Mouse (Mus musculus) gastrocnemius, postnatal 25 days (tissue): ENCODE measurements around the gene Mfge8. TPM values are rescaled to one million over a fixed set of nuclear protein-coding genes. Genes with fewer than 3 reads are reported as not detected.

Experiments
- DNase-seq: peaks from one replicate; pipeline ENCODE4 v3.0.0; 2022
- long read RNA-seq, 2 experiments: library from polyadenylated mRNA; stranded (forward); transcript quantifications; one replicate each; pipeline ENCODE4 v2.0.0; 2021
- total RNA-seq, 2 experiments: library from RNA; stranded (reverse); gene quantifications; 1 replicate in 1 of 2; 2 replicates in 1 of 2; pipeline ENCODE4 v1.2.3; 2021

Gene Mfge8
- 10 to 100 TPM; 46.9 to 52.5 TPM for total RNA-seq
- long read RNA-seq, experiment 1, transcript Mfge8-202 (9 exons, 2,008 nt) = major isoform, 61 of 78 reads
- long read RNA-seq, experiment 1, partial matches to known transcripts = 5 of 78 reads
- long read RNA-seq, experiment 1, other reads (novel, unspliced or antisense) = 9 of 78 reads
- long read RNA-seq, experiment 2, transcript Mfge8-202 (9 exons, 2,008 nt) = major isoform, 59 of 85 reads
- long read RNA-seq, experiment 2, transcript Mfge8-201 (10 exons, 2,125 nt) = minor isoform, 8 of 85 reads
- long read RNA-seq, experiment 2, partial matches to known transcripts = 2 of 85 reads
- long read RNA-seq, experiment 2, other reads (novel, unspliced or antisense) = 10 of 85 reads

DNA sequence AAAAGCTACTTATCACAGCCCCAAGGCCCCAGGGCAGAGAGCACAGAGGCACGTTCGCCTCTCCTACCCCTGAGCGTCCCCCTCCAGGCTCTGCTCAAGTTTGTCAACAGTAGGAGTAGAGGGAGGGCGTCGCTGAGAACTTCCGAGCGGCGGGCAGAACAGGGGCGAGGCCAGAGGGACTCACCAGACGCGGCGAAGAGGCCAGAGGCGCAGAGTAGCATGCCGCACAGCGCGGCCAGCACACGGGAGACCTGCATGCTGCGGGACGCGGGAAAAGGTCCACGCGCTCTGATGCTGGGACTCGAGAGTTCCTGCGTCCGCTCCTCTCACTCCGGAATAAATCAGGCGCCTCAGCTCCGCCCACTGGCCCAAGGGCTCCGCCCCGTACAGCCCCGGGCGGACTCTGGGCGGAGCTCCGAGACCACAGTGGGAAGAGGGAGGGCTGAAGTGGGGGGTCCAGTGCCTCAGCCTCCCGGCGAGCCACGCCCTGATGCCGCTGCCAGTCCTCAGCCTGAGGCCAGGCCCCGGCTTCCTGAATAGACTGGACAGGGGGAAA, at the start of gene Mfge8:
TSS of gene Mfge8 (minus strand) at position 350 of the 556 bp plus-strand sequence.
- DNase-seq = peak; percentile 91

DNA sequence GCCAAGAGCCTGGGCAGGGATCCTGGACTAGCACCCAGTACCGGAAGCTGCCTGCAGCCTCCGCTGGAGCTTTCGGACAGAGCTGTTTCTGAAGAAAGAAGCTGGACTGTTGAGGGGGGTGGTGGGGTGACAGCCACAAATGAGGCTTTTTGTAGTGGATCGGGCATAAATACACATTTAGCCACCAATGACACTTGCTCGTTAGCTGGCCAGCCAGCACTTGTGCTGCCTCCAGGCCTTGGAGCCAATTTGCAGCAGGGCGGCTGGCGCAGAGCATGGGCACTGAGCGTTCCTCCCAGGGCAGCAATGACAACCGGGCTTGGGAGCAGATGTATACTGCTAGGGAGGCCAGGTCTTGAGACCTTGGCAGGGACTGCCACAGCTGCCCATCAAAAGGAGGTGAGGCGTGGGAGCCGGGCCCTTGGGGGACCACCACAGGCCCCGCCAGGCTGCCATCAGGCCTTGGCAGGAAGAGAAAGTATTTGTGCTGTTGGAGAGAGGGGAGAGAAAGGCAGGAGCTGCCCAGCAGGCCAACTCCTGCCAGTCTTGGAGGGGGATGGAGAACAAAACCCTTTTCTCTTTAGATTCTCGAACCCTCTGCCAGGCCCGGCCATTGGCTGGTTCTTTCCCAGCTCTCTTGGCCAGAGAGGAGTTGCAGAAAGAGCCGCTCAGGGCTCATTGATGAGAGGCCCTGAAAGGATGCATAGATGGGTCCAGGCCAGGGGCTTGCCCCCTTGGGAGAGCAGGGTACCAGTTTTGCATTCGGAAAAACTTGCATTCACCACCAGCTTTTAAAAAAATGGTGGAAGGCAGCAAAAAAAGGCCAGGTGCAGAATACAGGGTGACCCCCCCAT, 45.9 kb upstream of the Mfge8 start:
- DNase-seq = no peak

DNA sequence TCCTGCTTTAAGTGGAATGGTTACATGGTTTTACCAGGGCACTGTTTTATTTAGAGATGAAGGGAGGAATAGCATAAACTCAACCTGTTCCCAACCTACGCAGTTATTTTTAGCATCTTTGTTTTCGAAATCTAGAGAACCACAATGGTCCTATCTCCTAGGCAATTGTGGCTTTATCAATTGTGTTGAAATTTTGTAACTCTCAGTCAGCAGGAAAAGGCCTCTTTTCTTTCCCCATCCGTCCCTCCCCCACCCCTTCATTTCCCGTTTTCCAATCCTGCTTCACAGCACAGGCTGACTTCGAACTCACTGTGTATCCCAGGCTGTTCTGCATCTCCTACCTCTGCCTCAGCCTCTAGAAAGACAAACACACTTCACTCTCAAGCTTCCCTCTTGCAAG, 45.1 kb upstream of the Mfge8 start:
- DNase-seq = no peak

DNA sequence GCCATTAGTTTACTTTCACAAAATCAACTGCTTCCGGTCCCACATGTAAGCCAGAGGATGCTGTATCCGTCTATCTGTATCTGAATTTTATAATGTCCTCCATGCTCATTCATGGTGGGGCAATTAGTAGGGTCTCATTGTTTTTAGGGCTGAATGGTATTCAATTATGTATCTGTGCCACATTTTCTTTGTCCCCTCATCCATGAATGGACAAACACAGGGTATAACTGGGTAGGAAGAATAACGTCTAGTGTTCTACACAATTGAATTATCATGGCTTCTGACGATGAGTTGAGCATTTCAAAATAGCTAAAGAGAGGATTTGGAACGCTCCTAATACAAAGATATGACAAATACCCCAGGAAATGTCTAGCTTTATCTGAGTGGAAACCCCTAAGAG, 42.6 kb upstream of the Mfge8 start:
- no peak for DNase-seq

DNA sequence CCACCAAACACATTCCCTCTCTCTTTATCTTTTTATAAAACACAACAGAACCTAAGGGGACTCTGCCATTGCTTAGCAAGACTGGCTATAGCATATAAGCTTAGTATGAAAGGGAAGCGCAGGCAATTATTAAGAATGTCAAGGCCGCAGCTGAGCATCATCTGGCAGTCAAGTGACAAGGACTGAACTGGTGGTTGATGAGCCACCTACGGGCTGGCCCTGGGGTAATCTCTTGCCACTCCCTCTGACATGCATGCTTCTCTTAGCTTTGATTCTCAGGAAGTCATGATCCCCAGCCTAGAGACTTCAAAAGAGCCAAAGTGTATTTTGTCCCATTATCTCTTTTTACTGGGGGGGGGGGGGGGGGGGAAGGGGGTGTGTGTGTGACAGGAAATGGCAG, 41.7 kb upstream of the Mfge8 start:
- no peak for DNase-seq

DNA sequence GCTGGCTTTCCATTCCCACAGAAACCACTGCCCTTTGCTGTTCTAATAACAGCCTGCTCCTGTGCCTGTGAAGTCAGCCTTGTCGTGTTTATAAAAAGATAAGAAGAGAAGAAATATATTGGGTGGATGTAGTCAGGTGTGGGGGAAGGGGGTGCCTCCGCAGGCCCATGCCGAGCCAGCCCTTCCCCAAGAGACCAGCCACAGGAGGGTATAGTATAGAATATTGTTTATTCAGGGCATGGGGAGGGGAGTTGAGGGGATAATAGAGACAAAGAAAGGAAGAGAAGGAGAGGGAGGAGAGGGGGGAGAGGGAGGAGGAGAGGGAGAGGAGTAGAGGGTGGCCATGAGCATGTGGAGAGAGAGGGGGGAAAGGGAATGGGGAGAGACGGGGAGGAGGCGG, 40.4 kb upstream of the Mfge8 start:
- DNase-seq = no peak

DNA sequence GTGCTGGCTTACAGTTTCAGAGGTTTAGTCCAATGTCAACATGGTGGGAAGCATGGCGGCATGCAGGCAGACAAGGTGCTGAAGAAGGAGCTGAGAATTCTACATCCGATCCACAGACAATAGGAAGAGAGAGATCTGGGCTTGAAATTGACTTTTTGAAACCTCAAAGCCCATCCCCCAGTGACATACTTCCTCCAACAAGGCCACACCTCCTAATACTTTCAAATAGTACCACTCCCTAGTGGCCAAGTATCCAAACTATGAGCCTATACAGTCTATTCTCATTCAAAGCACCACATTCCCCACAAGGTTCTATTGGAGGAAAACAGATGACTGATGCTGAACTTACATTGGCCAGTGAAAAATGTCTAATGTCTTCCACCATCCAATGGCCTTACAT, 38.7 kb upstream of the Mfge8 start:
- DNase-seq = no peak

DNA sequence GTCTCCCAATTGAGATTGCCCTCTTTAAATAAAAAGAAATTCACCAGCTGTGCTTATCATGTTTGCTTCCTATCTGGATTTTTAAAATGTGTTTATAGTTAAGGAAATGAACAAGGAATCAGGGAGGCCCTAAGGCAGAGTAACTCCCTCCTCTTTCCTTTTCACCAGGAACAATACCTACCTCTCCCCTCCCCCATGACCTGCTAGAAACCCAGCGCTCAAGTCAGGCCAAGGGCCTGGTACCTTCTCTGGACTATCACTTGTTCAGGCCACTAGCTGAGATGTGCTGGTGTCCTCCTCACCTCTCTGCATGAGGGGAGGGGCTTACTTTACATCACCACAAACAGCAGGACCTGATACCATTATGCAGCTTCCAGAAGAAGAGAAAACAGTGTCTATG, 34.6 kb upstream of the Mfge8 start:
- DNase-seq = no peak

DNA sequence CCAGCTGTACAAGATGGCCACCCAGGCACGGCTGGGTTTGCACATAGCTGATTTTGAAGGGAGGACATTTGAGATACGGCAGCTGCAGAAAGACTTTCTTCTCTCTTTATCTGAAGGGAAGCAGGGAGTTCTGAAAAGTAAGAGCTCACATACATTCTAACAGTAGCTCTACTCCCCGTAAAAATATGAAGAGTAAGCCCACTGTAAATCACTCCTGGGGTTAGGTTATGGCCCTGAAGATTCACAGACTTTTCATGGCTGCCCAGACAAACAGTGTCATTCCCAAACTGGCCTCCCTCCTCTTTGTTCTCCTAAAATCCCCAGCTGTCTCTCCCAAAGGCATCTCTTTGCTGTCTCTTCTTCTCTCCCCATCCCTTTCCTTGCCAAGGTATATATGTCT, 24.9 kb upstream of the Mfge8 start:
- DNase-seq = no peak

DNA sequence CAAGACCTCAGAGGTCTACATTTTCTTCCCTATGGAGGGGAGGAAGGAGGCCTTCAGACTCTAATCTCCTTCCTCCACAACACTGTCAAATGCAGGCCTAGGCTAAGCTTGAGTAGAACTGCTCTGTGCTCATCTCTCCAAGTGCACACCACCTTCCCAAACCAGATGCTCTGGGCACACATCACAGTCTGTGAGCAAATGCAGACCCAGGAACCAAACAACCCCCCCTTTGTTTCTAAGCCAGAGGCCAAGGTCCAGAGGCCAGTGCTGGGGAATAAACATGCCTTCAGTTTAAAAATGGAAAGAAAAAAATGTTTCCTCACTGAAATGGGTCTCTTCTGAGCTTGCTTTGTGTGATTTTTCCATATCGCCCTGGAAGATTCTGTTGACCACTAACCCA, 22.9 kb upstream of the Mfge8 start:
- DNase-seq = no peak

DNA sequence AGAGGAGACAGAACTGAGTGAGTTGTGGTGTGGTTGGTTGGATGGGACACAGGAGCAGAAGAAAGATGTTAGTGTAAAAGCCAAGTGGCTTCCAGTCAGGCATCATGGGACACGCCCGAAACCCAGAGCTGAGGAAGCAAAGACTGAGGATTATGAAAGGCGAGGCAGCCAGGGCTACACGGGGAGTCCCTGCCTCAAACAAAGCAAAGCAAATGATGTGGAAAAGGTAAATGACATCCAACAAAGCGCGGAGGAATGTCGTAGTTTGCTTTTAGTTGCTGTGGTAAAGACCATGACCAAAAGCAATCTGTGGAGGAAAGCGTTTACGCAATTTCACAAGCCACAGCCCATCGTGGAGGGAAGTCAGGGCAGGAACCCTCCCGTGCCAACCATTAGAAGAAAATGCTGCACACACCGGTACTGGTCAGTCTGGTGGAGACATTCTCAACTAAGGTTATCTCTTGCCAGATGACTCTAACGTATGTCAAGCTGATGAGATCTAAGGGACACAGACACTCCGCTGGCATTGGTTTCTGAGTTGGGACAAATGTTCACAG, 18.2 kb upstream of the Mfge8 start:
- DNase-seq = no peak

DNA sequence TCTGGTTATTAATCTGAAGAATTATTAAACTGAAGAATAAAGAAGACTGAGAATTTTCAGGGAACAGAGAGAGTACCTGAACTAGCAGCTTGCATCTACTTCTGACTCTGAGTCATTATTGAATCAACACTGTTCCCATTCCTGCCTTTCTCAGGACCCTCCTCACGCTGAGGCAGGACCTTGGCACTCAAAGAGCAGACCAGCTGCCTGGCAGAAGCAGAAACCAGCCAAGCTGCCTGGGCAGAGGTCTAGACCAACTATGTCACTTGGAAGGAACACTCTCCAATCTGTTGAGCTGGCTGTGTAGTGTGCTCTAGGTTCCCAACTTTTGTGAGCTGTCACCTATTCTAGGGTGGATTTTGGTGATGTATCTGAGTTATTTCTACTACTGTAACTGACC, 10.5 kb upstream of the Mfge8 start:
- DNase-seq = no peak

DNA sequence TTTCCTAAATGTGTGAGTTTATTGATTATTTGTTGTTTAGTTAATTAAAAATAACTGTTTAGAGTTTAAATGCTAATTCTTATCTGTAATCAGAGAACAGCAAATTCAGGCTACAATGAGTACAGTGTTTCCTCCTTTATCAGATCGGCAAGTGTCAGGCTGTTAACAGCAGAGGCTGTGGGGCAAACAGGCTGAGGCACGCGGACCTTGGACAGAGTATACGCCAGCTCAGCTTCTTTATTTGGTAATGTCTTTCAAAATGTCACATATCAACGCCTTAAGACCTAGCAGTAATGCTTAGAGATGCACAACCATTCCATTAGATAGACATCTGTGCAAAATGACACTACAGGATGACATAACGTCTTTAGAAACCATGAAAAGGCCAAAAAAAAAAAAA, 662 bp upstream of the Mfge8 start:
- DNase-seq = no peak

DNA sequence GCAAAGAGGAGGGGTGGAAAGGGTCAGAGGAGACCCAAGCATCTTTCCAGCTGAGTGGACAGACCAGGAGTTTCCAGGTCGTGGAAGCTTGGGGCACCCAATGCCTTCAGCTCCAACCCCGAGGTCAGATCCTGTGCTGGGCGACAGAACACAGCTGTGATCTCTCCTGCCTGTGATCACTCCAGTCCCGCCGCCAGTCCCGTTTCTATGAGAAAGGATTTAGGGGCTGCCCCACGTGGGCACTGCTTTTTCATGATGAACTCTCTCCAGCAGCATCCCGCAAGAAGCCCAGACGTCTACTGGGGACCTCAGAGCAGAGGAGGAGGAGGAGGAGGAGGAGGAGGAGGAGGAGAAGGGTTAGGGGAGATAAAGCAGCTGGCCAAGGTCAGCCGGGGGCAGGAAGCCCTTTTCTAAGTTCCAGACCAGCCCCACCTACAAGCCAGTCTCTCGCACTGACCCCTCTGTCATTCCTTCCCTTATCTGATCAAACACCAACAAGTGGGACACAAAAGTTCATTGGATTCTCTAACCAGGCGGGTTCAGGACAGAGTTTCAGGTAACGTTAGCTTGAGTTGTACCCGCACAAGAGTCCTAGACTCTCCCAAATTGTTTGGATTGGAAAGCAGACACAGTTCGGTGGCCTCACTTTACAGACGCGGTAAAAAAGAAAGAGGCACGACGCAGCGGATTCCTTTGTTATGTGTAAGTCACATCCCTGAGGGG, 768 bp downstream of the Mfge8 start:
- no peak for DNase-seq

DNA sequence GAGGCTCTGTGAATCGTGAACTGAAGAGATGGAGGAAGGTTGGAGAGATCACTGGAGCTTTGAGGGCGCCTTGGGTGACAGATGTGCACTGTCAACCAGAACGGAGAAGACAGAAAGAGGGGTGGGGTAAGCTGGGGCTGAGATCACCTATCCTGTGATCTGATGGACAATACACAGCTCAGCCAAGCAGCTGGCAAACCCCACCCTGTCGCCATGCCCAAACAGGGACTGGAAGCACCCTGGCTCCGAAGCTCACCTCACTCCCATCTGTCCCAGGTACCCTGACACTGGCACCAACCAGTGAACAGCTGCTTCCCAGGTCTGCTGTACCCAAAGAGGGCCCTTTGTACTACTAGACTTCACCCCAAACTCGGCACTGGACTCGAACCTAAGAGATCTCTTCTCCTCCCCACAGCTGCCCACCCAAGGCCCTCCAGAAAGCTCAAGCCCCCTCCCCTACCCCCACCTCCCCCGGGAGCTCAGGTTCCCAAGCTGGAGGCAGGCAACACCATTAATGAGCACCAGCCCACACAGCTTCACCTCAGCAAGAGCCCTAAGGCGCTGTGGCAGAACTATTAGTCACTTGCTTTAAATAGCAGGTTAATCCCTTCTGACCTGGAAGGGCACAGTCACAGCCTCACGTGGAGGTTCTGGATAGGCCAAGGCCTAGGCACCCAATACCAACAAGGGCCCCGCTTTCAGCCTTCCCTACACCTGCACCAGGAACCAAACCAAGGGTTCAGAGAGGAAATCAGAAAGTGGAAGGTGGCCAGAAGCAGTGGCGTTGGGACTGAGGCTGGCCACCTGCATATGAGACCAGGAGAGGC, 1.6 kb downstream of the Mfge8 start:
- peak; percentile 38 for DNase-seq

DNA sequence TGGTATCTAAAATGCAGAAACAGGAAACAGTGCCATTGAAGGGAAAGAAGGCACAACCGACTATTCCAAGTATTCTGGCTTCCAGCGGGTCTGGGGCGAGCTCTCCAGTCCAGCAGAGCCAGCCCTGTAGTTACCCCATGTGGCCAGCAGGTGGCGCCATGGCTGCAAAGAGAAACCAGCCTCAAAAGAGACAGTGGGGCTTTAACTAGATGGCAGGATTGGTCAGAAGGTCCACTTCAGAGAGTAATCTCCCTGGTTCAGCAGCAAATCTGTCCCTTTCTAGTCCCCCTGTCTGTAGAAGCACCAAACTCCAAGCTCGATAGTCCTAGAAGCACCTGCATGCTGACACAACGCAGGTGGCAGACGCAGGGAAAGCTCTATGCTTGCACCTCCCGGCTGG, 8.0 kb downstream of the Mfge8 start:
- no peak for DNase-seq

DNA sequence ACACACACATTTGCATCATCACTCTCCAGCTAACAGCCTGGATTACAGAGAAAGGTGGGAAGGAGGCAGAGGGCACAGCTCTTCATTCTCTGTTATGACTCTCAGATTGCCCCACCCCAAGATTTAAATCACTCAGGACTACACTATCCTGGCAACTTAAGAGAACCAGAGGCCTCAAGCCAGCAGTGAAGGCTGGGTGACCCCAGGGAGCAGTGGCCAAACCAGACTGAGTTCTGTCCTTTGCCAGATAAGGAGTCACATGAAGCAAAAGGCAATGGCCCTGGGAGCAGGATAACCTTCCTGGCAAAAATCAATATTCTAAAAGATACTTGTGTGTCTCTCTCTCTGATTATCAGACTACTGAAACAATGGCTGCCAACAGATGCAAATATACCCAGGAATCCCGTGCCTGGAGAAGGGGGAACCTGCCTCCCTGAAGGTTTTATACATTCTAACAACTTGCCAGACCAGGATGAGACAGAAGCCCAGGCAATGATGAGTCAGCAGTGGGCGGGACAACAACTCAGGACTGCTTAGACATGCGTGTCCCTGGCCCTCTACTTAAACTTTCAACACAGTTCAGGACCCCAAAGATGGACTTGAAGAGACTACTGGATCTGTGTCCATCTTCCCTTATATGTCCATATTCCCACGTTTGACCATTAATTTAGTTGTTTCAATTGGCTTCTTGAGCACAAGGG, 8.8 kb downstream of the Mfge8 start:
- no peak for DNase-seq

DNA sequence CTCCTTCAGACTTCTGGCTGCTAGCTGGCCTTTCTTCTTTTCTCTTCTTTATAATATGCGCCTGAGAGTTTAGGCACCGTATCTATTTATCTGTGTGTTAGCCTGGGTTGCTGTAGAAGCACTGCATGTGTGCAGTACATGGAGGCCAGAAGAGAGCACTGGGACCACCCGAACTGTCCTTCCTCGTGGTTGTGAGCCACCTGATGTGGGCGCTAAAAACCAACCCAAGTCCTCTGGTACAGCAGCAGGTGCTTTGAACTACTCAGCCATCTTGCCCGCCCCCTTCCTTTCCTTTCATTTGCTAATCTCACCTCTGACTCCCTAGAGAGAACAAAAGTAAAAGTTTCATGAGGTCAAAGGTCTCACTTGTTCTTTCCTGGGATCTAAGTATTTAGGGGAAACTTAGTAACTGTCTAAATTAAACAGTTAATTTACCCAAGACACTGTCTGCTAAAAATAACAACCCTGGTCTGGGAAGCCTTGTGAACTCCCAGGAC, 9.5 kb downstream of the Mfge8 start:
- no peak for DNase-seq

DNA sequence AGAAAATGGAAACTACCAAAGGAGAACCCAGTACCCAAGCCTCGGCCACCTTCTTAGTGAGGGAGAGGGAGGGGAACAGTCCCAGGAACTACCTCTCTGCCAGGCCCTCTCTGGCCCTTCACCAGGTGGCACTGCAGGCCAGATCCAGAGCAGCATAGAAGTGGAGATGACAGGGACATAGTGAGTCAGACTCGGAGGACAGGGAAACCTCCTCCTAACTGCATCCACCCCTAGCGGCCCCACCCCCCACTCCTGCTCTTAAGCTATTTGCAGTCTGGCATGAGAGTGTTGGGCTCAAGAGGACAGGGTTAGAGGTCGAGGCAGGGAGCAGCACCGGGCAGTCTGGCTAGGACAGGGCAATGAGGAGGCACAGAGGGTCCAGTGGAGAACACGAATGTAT, 15.5 kb downstream of the Mfge8 start:
- DNase-seq = no peak

DNA sequence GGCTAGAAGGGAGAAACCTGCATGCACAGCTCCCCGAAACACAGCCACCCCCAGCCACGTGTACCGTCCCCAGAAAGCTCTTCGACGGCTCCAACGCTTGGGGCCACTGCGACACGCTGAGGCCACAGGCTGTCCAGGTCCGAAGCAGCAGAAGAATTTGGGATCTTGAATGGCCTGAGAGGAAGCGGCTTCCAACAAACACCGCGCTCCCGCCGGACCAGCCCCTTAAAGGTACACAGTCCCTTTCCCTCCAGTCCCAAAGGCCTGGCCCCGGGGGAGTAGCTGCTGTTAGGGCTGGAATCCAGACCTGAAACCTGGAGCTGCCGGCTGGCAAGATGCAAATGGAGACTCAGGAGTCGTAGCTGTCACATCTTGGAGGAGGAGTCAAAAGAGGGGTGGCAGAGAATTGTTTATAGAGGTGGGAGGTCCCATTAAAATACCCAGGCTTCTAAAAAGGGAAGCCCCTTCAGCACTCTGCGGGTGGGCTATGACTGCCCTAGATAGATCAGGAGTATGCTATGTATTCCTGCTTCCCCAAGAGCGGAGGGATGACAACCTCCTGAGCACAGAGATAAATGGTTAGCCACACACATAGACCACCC, 17.9 kb downstream of the Mfge8 start, which contains the start of gene Hapln3:
TSS of gene Hapln3 (minus strand) at position 176 of the 602 bp plus-strand sequence.
- no peak for DNase-seq
